Mouse (Mus musculus) urinary bladder, postnatal 10 days (tissue): ENCODE data around the gene C130050O18Rik.
A peak's percentile ranks its signal among the peaks of the same experiment; 100 is the strongest.
"Not testable (repeated sequence)": the region's sequence is repeated elsewhere in the genome, so short reads cannot be mapped to it uniquely, and the experiment has no call there.

ENCODE experiments used
- DNase-seq: peaks from one replicate; pipeline ENCODE4 v3.0.0; 2022; ENCODE audit warnings: low spot score

C130050O18Rik gene

GRCm38 (mm10) chr5:139380385-139381248, 24.5 kb upstream of the C130050O18Rik start:
- DNase-seq, result peak; percentile 80

GRCm38 (mm10) chr5:139381586-139382513, 23.2 kb upstream of the C130050O18Rik start:
- no peak for DNase-seq

- no peak for DNase-seq
Measured at GRCm38 (mm10) chr5:139382760-139383159, 22.3 kb upstream of the C130050O18Rik start.

GRCm38 (mm10) chr5:139383234-139383633, 21.8 kb upstream of the C130050O18Rik start:
- DNase-seq, result no peak

- no peak for DNase-seq
Measured at GRCm38 (mm10) chr5:139384531-139384930, 20.5 kb upstream of the C130050O18Rik start.

- no peak for DNase-seq
Measured at GRCm38 (mm10) chr5:139386047-139386446, 19.0 kb upstream of the C130050O18Rik start.

- no peak for DNase-seq
Measured at GRCm38 (mm10) chr5:139387329-139388194, 17.5 kb upstream of the C130050O18Rik start.

- no peak for DNase-seq
Measured at GRCm38 (mm10) chr5:139388195-139388570, 16.9 kb upstream of the C130050O18Rik start.

GRCm38 (mm10) chr5:139388694-139389675, 16.1 kb upstream of the C130050O18Rik start:
- no peak for DNase-seq

GRCm38 (mm10) chr5:139389676-139390061, 15.4 kb upstream of the C130050O18Rik start:
- no peak for DNase-seq

GRCm38 (mm10) chr5:139390324-139391119, 14.6 kb upstream of the C130050O18Rik start:
- not testable (repeated sequence) for DNase-seq

GRCm38 (mm10) chr5:139391309-139391990, 13.6 kb upstream of the C130050O18Rik start:
- DNase-seq, result no peak

GRCm38 (mm10) chr5:139392219-139393196, 12.6 kb upstream of the C130050O18Rik start:
- no peak for DNase-seq

- no peak for DNase-seq
Measured at GRCm38 (mm10) chr5:139393197-139393588, 11.9 kb upstream of the C130050O18Rik start.

GRCm38 (mm10) chr5:139394399-139394798, 10.7 kb upstream of the C130050O18Rik start:
- DNase-seq, result no peak

- DNase-seq, result no peak
Measured at GRCm38 (mm10) chr5:139395528-139395927, 9.6 kb upstream of the C130050O18Rik start.

GRCm38 (mm10) chr5:139397359-139397916, 7.6 kb upstream of the C130050O18Rik start:
- no peak for DNase-seq
